Mouse (Mus musculus) kidney, embryonic 15.5 days (tissue): ENCODE results near the gene Mest. TPM values are rescaled to one million over a fixed set of nuclear protein-coding genes. Genes with fewer than 3 reads are reported as not detected.
A peak's percentile ranks its signal among the peaks of the same experiment; 100 is the strongest.

Experiments used
- ATAC-seq: fragments of 200-750 bp; cut with Nextera tagmentation; replicated peaks from 2 replicates; pipeline ENCODE4 v1.8.0; 2017; ENCODE audit warnings: moderate TSS enrichment; ENCODE audit not compliant: low FRiP score
- H3K27ac ChIP-seq: fragments of 300-500 bp; sonication (generic); 2 replicates; pipeline ENCODE4 v1.5.1; 2015; ENCODE audit warnings: mild to moderate bottlenecking, inconsistent platforms
- H3K27me3 ChIP-seq: fragments of 300-500 bp; sonication (generic); 2 replicates; pipeline ENCODE4 v1.6.1; 2015; ENCODE audit warnings: inconsistent platforms
- H3K36me3 ChIP-seq: fragments of 300-500 bp; sonication (generic); 2 replicates; pipeline ENCODE4 v1.6.1; 2015; ENCODE audit warnings: inconsistent platforms
- H3K4me1 ChIP-seq: fragments of 300-500 bp; sonication (generic); 2 replicates; pipeline ENCODE4 v1.6.1; 2015; ENCODE audit warnings: inconsistent platforms
- H3K4me2 ChIP-seq: fragments of 300-500 bp; sonication (generic); 2 replicates; pipeline ENCODE4 v1.6.1; 2015; ENCODE audit warnings: moderate library complexity, mild to moderate bottlenecking, inconsistent platforms
- H3K4me3 ChIP-seq: fragments of 300-500 bp; sonication (generic); replicated peaks from 2 replicates; pipeline ENCODE4 v1.5.1; 2015; ENCODE audit warnings: mild to moderate bottlenecking, inconsistent platforms
- H3K9ac ChIP-seq: fragments of 300-500 bp; sonication (generic); 2 replicates; pipeline ENCODE4 v1.6.1; 2015; ENCODE audit warnings: mild to moderate bottlenecking, inconsistent platforms
- H3K9me3 ChIP-seq: fragments of 300-500 bp; sonication (generic); replicated peaks from 2 replicates; pipeline ENCODE4 v1.6.1; 2016; ENCODE audit warnings: inconsistent platforms
- WGBS: fragments of 180-500 bp; shearing (Covaris S2); methylation state at CpG from one replicate; pipeline ENCODE4 v1.1.7; 2015; ENCODE audit warnings: mixed read lengths; 5-methylcytosine and 5-hydroxymethylcytosine counted together
- polyA plus RNA-seq: library from polyadenylated mRNA; unstranded; fragments of >200 nt; fragmentation: Nextera tagmentation; extraction: Ambion mirVana; gene quantifications from 2 replicates; pipeline ENCODE4 v1.2.1, GENCODE M21; 2015

The Mest gene
- polyA plus RNA-seq, 1 experiment from 2014 or later: 2,131 TPM

DNA sequence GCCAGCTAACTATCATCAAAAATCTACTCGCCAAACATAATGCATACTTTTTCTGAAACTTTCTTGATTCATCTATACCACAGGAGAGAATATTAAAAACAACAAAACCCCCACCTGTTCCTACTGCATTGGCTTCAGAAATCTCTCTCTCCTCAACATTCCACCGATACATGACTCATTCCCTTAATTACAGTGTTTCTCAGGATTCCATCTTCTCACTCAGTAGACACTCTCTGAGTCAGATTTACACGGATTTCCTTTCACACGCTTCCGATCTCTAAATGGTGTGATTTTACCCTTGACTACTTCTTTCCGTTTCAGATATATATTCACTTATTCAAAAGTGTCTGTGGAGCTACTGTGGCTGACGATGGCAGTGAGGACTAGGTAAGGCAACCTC lies 36.1 kb upstream of the Mest start:
- H3K4me3 ChIP-seq: no peak overlapping the region
- no peak overlapping the region for H3K9ac ChIP-seq
- no peak overlapping the region for H3K27ac ChIP-seq
- no peak overlapping the region for H3K4me2 ChIP-seq
- H3K36me3 ChIP-seq: no peaks in the 10 kb centered on the region
- WGBS: 88% methylated on average over 7 of the region's 7 CpGs
- H3K4me1 ChIP-seq: peaks cover 12% of the 10 kb centered on the region
- H3K27me3 ChIP-seq: no peaks in the 10 kb centered on the region
- no peaks in the 10 kb centered on the region for H3K9me3 ChIP-seq
- ATAC-seq: no peak

DNA sequence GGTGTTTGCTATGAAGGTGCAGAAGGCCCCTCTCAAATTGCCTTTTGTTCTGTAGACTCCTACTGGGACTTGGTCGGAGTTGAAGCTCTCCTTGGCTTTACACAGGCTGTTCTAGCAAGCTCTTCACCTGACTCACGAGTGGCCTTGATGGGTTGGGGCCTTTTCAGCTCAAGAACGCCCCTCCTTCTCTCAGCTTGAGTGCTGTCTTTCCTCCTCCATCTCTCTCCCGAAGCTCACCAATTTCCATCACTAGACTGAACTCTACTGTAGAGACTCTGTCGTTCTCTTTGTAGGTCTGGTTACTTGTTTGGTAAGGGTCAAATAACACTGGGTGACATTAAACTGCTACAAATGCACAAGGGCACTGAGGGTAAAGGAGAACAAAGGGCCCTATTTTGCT lies 30.5 kb upstream of the Mest start:
- Histone ChIP-seq H3K27ac (peak overlapping the region; percentile 96), H3K4me1 (peaks cover 16% of the 10 kb centered on the region), H3K27me3 (no peaks in the 10 kb centered on the region), H3K9ac (peak overlapping the region; percentile 60; the same call in 1 of the 2 replicates), H3K4me3 (peak overlapping the region; percentile 61), H3K4me2 (peak overlapping the region; percentile 66), H3K9me3 (no peaks in the 10 kb centered on the region), H3K36me3 (no peaks in the 10 kb centered on the region)
- ATAC-seq: peak; percentile 15; the same call in 1 of the 2 replicates
- WGBS: 73% methylated on average over 5 of the region's 5 CpGs

DNA sequence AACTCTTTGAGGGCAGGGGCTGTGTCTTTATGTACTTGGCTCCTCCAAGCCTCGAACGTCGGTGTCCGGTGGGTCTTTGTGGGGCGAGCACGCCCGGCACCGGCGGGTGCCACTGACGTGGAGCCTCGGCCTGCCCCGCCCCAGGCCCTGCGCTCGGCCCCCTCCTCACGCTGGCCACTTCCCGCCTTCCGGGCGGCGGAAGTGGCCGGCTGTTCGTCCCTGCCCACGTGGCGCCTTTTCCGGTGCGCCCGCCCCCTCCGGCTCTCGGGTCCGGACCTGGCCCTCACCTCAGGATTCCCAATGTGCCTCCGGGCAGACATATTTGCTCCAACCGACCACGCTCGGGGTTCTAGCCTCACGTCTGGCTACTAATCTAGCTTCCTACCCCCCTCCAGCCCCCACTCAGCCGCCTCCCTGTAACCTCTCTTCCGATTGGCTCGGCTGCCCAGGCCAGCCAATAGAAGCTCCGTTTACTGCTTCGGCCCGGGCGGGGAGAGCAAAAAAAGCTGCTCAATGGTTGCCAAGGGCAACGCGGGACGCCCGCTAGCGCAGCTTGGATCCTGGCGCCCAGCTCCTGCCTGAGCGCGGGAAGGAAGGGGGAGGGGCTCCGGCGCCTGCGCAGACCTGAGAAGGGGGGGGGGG lies 29.9 kb upstream of the Mest start, which contains the start of gene Cep41:
Gene Cep41 (minus strand): TSS at position 400 of the 642 bp plus-strand sequence.
- Histone ChIP-seq H3K4me2 (peak within 1 kb of the TSS; percentile 66), H3K9ac (peak within 1 kb of the TSS; percentile 60), H3K27ac (peak within 1 kb of the TSS; percentile 96), H3K9me3 (no peaks in the 10 kb centered on the region), H3K4me1 (peaks cover 17% of the 10 kb centered on the region), H3K27me3 (no peaks in the 10 kb centered on the region), H3K4me3 (peak within 1 kb of the TSS; percentile 61), H3K36me3 (no peaks in the 10 kb centered on the region)
- under 1% methylated on average over 52 of the region's 52 CpGs for WGBS
- peak; percentile 98 for ATAC-seq

DNA sequence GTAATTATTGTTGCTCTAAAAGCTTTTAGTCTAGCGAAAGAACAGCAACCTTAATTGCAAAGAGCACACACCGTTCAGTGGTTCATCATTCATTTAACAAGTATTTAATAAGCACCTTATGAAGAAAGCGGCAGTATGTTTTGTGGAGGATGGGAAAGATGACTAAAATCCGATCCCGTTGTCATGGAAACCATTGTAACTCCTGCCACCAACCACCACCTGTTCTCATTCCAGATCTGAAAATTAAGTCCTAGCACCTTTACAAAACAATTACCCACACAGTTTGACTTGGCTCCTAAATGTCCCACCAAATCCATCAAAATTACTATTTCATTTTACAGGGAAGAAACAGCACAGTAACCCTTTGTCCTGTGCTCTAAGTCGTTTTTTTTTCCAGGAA lies 29.1 kb upstream of the Mest start:
- no peak for ATAC-seq
- H3K9ac ChIP-seq: no peak overlapping the region
- no peaks in the 10 kb centered on the region for H3K36me3 ChIP-seq
- H3K27ac ChIP-seq: peak overlapping the region; percentile 96
- H3K4me2 ChIP-seq: peak overlapping the region; percentile 66
- WGBS: 45% methylated on average over 6 of the region's 6 CpGs
- peaks cover 19% of the 10 kb centered on the region for H3K4me1 ChIP-seq
- peak overlapping the region; percentile 61 for H3K4me3 ChIP-seq
- no peaks in the 10 kb centered on the region for H3K9me3 ChIP-seq
- no peaks in the 10 kb centered on the region for H3K27me3 ChIP-seq

DNA sequence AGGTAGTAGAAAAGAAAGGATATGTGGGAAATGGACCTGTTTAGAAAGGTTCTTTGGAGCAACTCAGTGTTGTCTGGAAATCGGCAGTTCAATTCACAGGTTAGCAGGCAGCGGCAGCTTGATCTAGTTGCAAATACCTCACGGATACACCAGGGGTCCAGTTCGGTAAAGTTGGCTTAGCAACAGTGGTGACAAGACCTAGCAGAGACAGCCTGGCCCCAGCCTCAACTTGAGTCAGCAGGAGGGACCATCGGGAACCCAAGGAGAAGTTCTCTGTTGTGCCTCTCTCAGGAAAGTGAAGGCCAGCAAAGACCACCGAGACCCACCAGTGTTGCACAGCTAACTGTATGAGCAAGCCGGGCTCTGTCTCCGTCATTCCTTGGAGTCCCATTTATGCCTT lies 28.2 kb upstream of the Mest start:
- Histone ChIP-seq H3K4me3 (no peak overlapping the region), H3K27ac (no peak overlapping the region), H3K36me3 (no peaks in the 10 kb centered on the region), H3K4me1 (peaks cover 28% of the 10 kb centered on the region), H3K9me3 (no peaks in the 10 kb centered on the region), H3K27me3 (no peaks in the 10 kb centered on the region), H3K9ac (no peak overlapping the region), H3K4me2 (no peak overlapping the region)
- ATAC-seq: no peak
- 92% methylated on average over 8 of the region's 8 CpGs for WGBS

DNA sequence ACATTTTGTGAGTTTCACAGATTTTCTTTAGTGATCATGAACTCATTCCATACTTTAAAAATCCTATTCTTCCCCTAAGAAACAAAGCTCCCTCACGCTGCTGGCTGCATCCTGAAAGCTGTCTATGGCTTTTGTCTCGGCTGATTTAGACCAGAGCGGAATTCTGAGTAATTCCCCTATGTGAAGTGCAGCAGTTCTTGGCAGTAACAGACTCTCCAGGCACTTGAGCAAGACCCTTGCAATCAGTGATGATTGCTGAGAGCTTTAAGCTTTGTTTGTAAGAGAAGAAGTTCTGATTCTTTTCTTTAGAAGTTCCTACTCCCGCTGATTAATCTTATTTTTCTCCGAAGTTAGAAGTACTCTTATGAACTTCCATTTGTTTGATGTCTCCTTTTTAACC lies 25.9 kb upstream of the Mest start:
- Histone ChIP-seq H3K4me3 (no peak overlapping the region), H3K36me3 (no peaks in the 10 kb centered on the region), H3K27me3 (no peaks in the 10 kb centered on the region), H3K27ac (peak overlapping the region; percentile 63), H3K4me2 (no peak overlapping the region), H3K9me3 (no peaks in the 10 kb centered on the region), H3K9ac (no peak overlapping the region), H3K4me1 (peaks cover 36% of the 10 kb centered on the region)
- ATAC-seq: no peak
- WGBS: 51% methylated on average over 5 of the region's 5 CpGs

DNA sequence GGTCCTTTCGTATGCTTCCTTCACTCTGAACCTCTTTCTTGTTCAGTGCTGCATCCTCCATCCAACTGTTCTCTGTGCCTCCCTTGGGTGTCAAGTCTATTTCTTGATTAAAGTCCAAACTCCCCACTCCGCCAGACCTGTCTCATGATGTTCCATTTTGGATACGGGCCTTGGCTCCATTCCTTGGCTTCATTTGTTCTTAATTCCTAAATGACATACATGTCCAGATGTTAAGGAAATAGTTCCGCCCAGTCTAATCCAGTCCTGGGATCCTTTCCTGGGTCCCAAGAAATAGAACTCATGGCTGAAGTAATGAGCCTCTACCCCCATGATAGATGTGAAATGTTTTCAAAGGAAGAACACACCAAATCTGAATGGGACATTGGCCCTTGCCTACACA lies 25.3 kb upstream of the Mest start:
- Histone ChIP-seq H3K4me2 (no peak overlapping the region), H3K9ac (no peak overlapping the region), H3K4me1 (peaks cover 31% of the 10 kb centered on the region), H3K4me3 (no peak overlapping the region), H3K36me3 (no peaks in the 10 kb centered on the region), H3K27me3 (no peaks in the 10 kb centered on the region), H3K27ac (peak overlapping the region; percentile 63), H3K9me3 (no peaks in the 10 kb centered on the region)
- no peak for ATAC-seq
- WGBS: 87% methylated on average over 4 of the region's 4 CpGs

DNA sequence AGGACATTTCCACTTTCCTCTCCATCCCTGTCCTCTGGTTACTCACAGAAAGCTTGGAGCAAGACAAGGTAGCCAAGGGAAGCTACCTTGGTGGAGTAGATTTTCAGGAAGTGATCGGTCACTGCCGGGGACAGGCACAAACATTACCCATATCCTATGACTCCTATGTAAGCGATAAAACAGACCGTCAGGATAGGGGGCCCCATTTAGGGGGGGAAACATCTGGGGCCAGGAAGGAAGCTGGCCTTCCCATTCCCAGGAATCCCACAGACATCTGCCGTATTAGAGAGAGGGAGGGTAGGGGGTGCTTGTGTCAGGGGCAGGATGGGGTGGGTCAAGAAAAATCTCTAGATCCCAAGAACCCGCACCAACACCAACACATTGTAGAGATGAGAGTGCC lies 23.2 kb upstream of the Mest start:
- 23% methylated on average over 6 of the region's 6 CpGs for whole genome bisulfite sequencing
- no peaks in the 10 kb centered on the region for H3K9me3 ChIP-seq
- no peak overlapping the region for H3K9ac ChIP-seq
- H3K27ac ChIP-seq: peak overlapping the region; percentile 87
- H3K4me2 ChIP-seq: peak overlapping the region; percentile 8; the same call in 1 of the 2 replicates
- no peak overlapping the region for H3K4me3 ChIP-seq
- no peaks in the 10 kb centered on the region for H3K36me3 ChIP-seq
- H3K27me3 ChIP-seq: no peaks in the 10 kb centered on the region
- ATAC-seq: peak; percentile 53
- H3K4me1 ChIP-seq: peaks cover 27% of the 10 kb centered on the region

DNA sequence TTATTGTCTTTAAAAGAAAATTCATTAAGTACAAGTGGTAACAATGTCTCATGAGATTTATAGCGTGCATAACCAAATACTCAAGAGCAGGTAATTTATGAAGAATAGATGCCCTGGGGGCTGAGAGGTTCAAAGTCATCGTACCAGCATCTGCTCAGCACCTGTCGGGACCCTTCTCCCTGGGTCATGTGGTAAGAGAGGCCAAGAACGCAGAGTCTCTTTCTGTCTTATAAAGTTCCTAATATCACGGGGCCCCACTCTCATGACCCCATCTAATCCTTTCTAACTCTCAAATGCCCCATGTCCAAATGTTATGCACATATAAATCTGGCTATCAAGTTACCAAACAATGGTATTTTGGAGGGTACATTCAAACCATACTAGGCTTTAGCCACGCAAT lies 20.5 kb upstream of the Mest start:
- no peak for ATAC-seq

DNA sequence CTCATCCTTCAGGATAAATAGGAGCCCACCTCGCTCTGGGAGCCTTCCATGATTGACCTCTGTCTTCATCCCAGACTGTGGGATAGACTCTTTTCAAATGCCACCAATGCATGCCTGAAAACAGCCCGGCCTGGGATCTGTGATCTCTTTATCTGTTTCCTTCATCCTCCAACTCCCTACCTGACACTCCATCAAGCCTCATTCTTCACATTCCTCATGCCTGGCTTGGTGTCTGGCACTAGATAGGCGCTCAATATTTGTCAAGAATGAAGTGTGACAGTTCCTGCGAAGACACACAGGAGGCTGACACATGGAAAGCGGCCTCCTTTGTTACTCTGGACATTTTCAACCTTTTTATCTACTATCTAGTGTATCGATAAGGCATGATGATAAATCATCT lies 19.9 kb upstream of the Mest start:
- Histone ChIP-seq H3K4me2 (no peak overlapping the region), H3K9me3 (no peaks in the 10 kb centered on the region), H3K27ac (peak overlapping the region; percentile 46), H3K27me3 (no peaks in the 10 kb centered on the region), H3K4me1 (peaks cover 31% of the 10 kb centered on the region), H3K4me3 (no peak overlapping the region), H3K36me3 (no peaks in the 10 kb centered on the region), H3K9ac (no peak overlapping the region)
- WGBS: 78% methylated on average over 6 of the region's 6 CpGs
- ATAC-seq: no peak

More for the DNA sequence above, 20.5 kb upstream of the Mest start:
- Histone ChIP-seq H3K4me3 (no peak overlapping the region), H3K9ac (no peak overlapping the region), H3K36me3 (no peaks in the 10 kb centered on the region), H3K4me1 (peaks cover 32% of the 10 kb centered on the region), H3K4me2 (no peak overlapping the region), H3K27me3 (no peaks in the 10 kb centered on the region), H3K9me3 (no peaks in the 10 kb centered on the region), H3K27ac (peak overlapping the region; percentile 46)
- 45% methylated on average over 6 of the region's 6 CpGs for WGBS

DNA sequence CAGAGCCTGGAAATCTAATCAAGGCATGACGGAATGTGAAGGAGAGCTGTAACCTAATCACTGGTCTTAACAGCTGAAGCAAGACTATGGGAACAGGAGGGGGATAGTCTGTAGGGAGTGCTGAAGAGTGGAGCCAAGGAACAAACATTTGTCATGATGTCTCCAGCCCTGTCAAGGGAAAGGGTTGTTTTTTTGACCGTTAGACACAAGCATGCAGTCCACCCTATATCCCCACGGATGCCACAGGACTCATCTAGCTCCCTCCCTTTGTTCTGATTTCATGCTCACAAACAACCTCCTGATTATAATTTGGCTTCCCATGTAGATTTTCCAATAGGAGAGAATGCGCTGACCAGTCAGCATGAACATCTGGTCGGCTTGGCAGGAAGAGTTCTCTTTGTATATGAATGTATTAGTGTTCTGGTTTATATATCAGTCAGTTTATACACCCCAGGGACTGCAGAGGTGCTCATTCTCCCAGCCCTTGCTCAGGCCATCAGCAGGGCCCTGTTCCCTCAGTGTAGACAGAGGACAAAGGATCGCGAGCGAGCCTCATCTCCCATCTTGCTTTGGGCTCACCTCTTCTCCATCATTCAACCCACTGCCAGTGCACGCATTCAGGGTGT lies 19.3 kb upstream of the Mest start:
- no peak overlapping the region for H3K4me2 ChIP-seq
- no peak overlapping the region for H3K9ac ChIP-seq
- H3K4me3 ChIP-seq: no peak overlapping the region
- no peaks in the 10 kb centered on the region for H3K36me3 ChIP-seq
- 70% methylated on average over 9 of the region's 9 CpGs for WGBS
- H3K9me3 ChIP-seq: no peaks in the 10 kb centered on the region
- H3K27ac ChIP-seq: peak overlapping the region; percentile 79
- peaks cover 30% of the 10 kb centered on the region for H3K4me1 ChIP-seq
- peak; percentile 83 for ATAC-seq
- H3K27me3 ChIP-seq: no peaks in the 10 kb centered on the region

DNA sequence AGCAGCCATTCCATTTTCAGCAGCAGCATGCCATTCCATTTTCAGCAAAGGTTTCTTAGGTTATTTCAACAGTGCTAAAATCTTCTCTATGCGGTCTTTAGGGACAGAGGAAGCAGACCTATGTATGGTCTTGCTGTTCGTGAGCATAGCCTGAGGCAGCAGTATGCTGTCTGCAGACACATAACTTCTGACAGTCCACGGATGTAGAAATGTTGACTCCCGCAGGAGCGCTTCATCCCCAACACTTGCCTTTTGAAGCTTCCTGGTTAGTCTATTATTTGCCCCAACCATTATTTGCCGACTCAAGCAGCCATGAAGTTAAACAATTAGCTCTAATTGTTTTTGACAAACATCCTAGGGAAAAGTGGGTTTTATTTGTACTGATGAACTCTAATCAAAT lies 14.2 kb upstream of the Mest start:
- peak overlapping the region; percentile 89 for H3K27ac ChIP-seq
- H3K4me2 ChIP-seq: no peak overlapping the region
- 42% methylated on average over 6 of the region's 6 CpGs for WGBS
- H3K9me3 ChIP-seq: no peaks in the 10 kb centered on the region
- H3K9ac ChIP-seq: no peak overlapping the region
- H3K36me3 ChIP-seq: no peaks in the 10 kb centered on the region
- no peak overlapping the region for H3K4me3 ChIP-seq
- ATAC-seq: no peak
- peaks cover 47% of the 10 kb centered on the region for H3K4me1 ChIP-seq
- no peaks in the 10 kb centered on the region for H3K27me3 ChIP-seq
